Mouse (Mus musculus): ENCODE measurements at regions not wholly inside any gene's neighbourhood (a gene's known extent, or its start where the extent isn't known, plus 50 kb on each side); places are given as distances from the start of the nearest gene placed in this dataset.

- no peaks in the 10 kb centered on the region for H3K36me3 ChIP-seq (ENCODE audit: control insufficient read depth, insufficient read depth, low read length)
- no peaks in the 10 kb centered on the region for H3K27me3 ChIP-seq (ENCODE audit: control insufficient read depth, insufficient read depth, low read depth, low read length)
- no peak overlapping the region for H3K4me3 ChIP-seq (ENCODE audit: low read depth, low read length)
- no peak for ATAC-seq
- no peaks in the 10 kb centered on the region for H3K9me3 ChIP-seq (replicated peaks; ENCODE audit: control insufficient read depth, low read length, poor library complexity, severe bottlenecking)
- H3K4me2 ChIP-seq (ENCODE audit: low read length) = no peak overlapping the region
- 92% methylated on average over 8 of the region's 8 CpGs for WGBS
- no peak overlapping the region for H3K27ac ChIP-seq (ENCODE audit: low read length)
- H3K9ac ChIP-seq (ENCODE audit: low read depth, low read length) = no peak overlapping the region
- H3K4me1 ChIP-seq (ENCODE audit: control insufficient read depth, insufficient read depth, low read length) = no peaks in the 10 kb centered on the region
These were observed 235.3 kb upstream of the Tgfbr2 start for GRCm38 (mm10) chr9:116410461-116410860.

- H3K4me3 ChIP-seq (ENCODE audit: low read depth, low read length) = no peak overlapping the region
- ATAC-seq = no peak
- WGBS = 93% methylated on average over 2 of the region's 2 CpGs
These were observed 233.0 kb upstream of the Tgfbr2 start for GRCm38 (mm10) chr9:116408116-116408515.

GRCm38 (mm10) chr9:116405051-116405450 lies 229.9 kb upstream of the Tgfbr2 start:
- H3K4me1 ChIP-seq (ENCODE audit: control insufficient read depth, insufficient read depth, low read length) = no peaks in the 10 kb centered on the region
- no peaks in the 10 kb centered on the region for H3K9me3 ChIP-seq (replicated peaks; ENCODE audit: control insufficient read depth, low read length, poor library complexity, severe bottlenecking)
- H3K4me2 ChIP-seq (ENCODE audit: low read length) = no peak overlapping the region
- H3K27ac ChIP-seq (ENCODE audit: low read length) = no peak overlapping the region
- H3K36me3 ChIP-seq (ENCODE audit: control insufficient read depth, insufficient read depth, low read length) = no peaks in the 10 kb centered on the region
- no peak overlapping the region for H3K4me3 ChIP-seq (ENCODE audit: low read depth, low read length)
- H3K9ac ChIP-seq (ENCODE audit: low read depth, low read length) = no peak overlapping the region
- WGBS = 95% methylated on average over 1 of the region's 1 CpGs
- no peaks in the 10 kb centered on the region for H3K27me3 ChIP-seq (ENCODE audit: control insufficient read depth, insufficient read depth, low read depth, low read length)
- ATAC-seq = no peak

More at GRCm38 (mm10) chr9:116408116-116408515, 233.0 kb upstream of the Tgfbr2 start:
- no peaks in the 10 kb centered on the region for H3K9me3 ChIP-seq (replicated peaks; ENCODE audit: control insufficient read depth, low read length, poor library complexity, severe bottlenecking)
- H3K4me1 ChIP-seq (ENCODE audit: control insufficient read depth, insufficient read depth, low read length) = no peaks in the 10 kb centered on the region
- no peaks in the 10 kb centered on the region for H3K36me3 ChIP-seq (ENCODE audit: control insufficient read depth, insufficient read depth, low read length)
- H3K27me3 ChIP-seq (ENCODE audit: control insufficient read depth, insufficient read depth, low read depth, low read length) = no peaks in the 10 kb centered on the region
- no peak overlapping the region for H3K27ac ChIP-seq (ENCODE audit: low read length)
- no peak overlapping the region for H3K9ac ChIP-seq (ENCODE audit: low read depth, low read length)
- H3K4me2 ChIP-seq (ENCODE audit: low read length) = no peak overlapping the region

GRCm38 (mm10) chr9:116401821-116402220 lies 226.7 kb upstream of the Tgfbr2 start:
- Histone ChIP-seq H3K4me1 (ENCODE audit: control insufficient read depth, insufficient read depth, low read length) (no peaks in the 10 kb centered on the region), H3K4me3 (ENCODE audit: low read depth, low read length) (no peak overlapping the region), H3K4me2 (ENCODE audit: low read length) (no peak overlapping the region), H3K36me3 (ENCODE audit: control insufficient read depth, insufficient read depth, low read length) (no peaks in the 10 kb centered on the region), H3K27ac (ENCODE audit: low read length) (no peak overlapping the region), H3K9ac (ENCODE audit: low read depth, low read length) (no peak overlapping the region), H3K9me3 (replicated peaks; ENCODE audit: control insufficient read depth, low read length, poor library complexity, severe bottlenecking) (no peaks in the 10 kb centered on the region), H3K27me3 (ENCODE audit: control insufficient read depth, insufficient read depth, low read depth, low read length) (no peaks in the 10 kb centered on the region)
- no peak for ATAC-seq
- WGBS = 77% methylated on average over 7 of the region's 7 CpGs

GRCm38 (mm10) chr9:116400270-116400669 lies 225.1 kb upstream of the Tgfbr2 start:
- Histone ChIP-seq H3K4me1 (ENCODE audit: control insufficient read depth, insufficient read depth, low read length) (no peaks in the 10 kb centered on the region), H3K4me2 (ENCODE audit: low read length) (no peak overlapping the region), H3K27ac (ENCODE audit: low read length) (no peak overlapping the region), H3K9me3 (replicated peaks; ENCODE audit: control insufficient read depth, low read length, poor library complexity, severe bottlenecking) (no peaks in the 10 kb centered on the region), H3K9ac (ENCODE audit: low read depth, low read length) (no peak overlapping the region), H3K4me3 (ENCODE audit: low read depth, low read length) (no peak overlapping the region), H3K27me3 (ENCODE audit: control insufficient read depth, insufficient read depth, low read depth, low read length) (no peaks in the 10 kb centered on the region), H3K36me3 (ENCODE audit: control insufficient read depth, insufficient read depth, low read length) (no peaks in the 10 kb centered on the region)
- no peak for ATAC-seq
- 64% methylated on average over 2 of the region's 2 CpGs for WGBS

- Histone ChIP-seq H3K4me2 (ENCODE audit: low read length) (no peak overlapping the region), H3K36me3 (ENCODE audit: control insufficient read depth, insufficient read depth, low read length) (no peaks in the 10 kb centered on the region), H3K4me3 (ENCODE audit: low read depth, low read length) (no peak overlapping the region), H3K27me3 (ENCODE audit: control insufficient read depth, insufficient read depth, low read depth, low read length) (no peaks in the 10 kb centered on the region), H3K9ac (ENCODE audit: low read depth, low read length) (no peak overlapping the region), H3K9me3 (replicated peaks; ENCODE audit: control insufficient read depth, low read length, poor library complexity, severe bottlenecking) (no peaks in the 10 kb centered on the region), H3K4me1 (ENCODE audit: control insufficient read depth, insufficient read depth, low read length) (no peaks in the 10 kb centered on the region), H3K27ac (ENCODE audit: low read length) (no peak overlapping the region)
- no peak for ATAC-seq
- WGBS = 82% methylated on average over 1 of the region's 1 CpGs
These were observed 224.1 kb upstream of the Tgfbr2 start for GRCm38 (mm10) chr9:116399296-116399695.

GRCm38 (mm10) chr9:116392258-116392657 lies 217.1 kb upstream of the Tgfbr2 start:
- Histone ChIP-seq H3K27me3 (ENCODE audit: control insufficient read depth, insufficient read depth, low read depth, low read length) (no peaks in the 10 kb centered on the region), H3K36me3 (ENCODE audit: control insufficient read depth, insufficient read depth, low read length) (no peaks in the 10 kb centered on the region), H3K4me3 (ENCODE audit: low read depth, low read length) (no peak overlapping the region), H3K27ac (ENCODE audit: low read length) (no peak overlapping the region), H3K4me1 (ENCODE audit: control insufficient read depth, insufficient read depth, low read length) (no peaks in the 10 kb centered on the region), H3K4me2 (ENCODE audit: low read length) (no peak overlapping the region), H3K9me3 (replicated peaks; ENCODE audit: control insufficient read depth, low read length, poor library complexity, severe bottlenecking) (no peaks in the 10 kb centered on the region), H3K9ac (ENCODE audit: low read depth, low read length) (no peak overlapping the region)
- 67% methylated on average over 8 of the region's 8 CpGs for WGBS
- no peak for ATAC-seq

GRCm38 (mm10) chr9:116389781-116390180 lies 214.6 kb upstream of the Tgfbr2 start:
- ATAC-seq = no peak
- Histone ChIP-seq H3K4me1 (ENCODE audit: control insufficient read depth, insufficient read depth, low read length) (no peaks in the 10 kb centered on the region), H3K4me3 (ENCODE audit: low read depth, low read length) (no peak overlapping the region), H3K36me3 (ENCODE audit: control insufficient read depth, insufficient read depth, low read length) (no peaks in the 10 kb centered on the region), H3K9ac (ENCODE audit: low read depth, low read length) (no peak overlapping the region), H3K4me2 (ENCODE audit: low read length) (no peak overlapping the region), H3K9me3 (replicated peaks; ENCODE audit: control insufficient read depth, low read length, poor library complexity, severe bottlenecking) (no peaks in the 10 kb centered on the region), H3K27ac (ENCODE audit: low read length) (no peak overlapping the region), H3K27me3 (ENCODE audit: control insufficient read depth, insufficient read depth, low read depth, low read length) (no peaks in the 10 kb centered on the region)
- WGBS = 85% methylated on average over 3 of the region's 3 CpGs

GRCm38 (mm10) chr9:116388863-116389262 lies 213.7 kb upstream of the Tgfbr2 start:
- Histone ChIP-seq H3K27ac (ENCODE audit: low read length) (no peak overlapping the region), H3K9ac (ENCODE audit: low read depth, low read length) (no peak overlapping the region), H3K9me3 (replicated peaks; ENCODE audit: control insufficient read depth, low read length, poor library complexity, severe bottlenecking) (no peaks in the 10 kb centered on the region), H3K36me3 (ENCODE audit: control insufficient read depth, insufficient read depth, low read length) (no peaks in the 10 kb centered on the region), H3K4me2 (ENCODE audit: low read length) (no peak overlapping the region), H3K4me1 (ENCODE audit: control insufficient read depth, insufficient read depth, low read length) (peaks cover 2% of the 10 kb centered on the region; the same call in 1 of the 2 replicates), H3K4me3 (ENCODE audit: low read depth, low read length) (no peak overlapping the region), H3K27me3 (ENCODE audit: control insufficient read depth, insufficient read depth, low read depth, low read length) (no peaks in the 10 kb centered on the region; the same call in 1 of the 2 replicates)
- ATAC-seq = no peak
- 68% methylated on average over 8 of the region's 8 CpGs for WGBS

Data from midbrain, embryonic 16.5 days (tissue).